Mouse (Mus musculus) liver, embryonic 14.5 days (tissue): ENCODE measurements at regions not wholly inside any gene's neighbourhood (a gene's known extent, or its start where the extent isn't known, plus 50 kb on each side); places are given as distances from the start of the nearest gene placed in this dataset.
A peak's percentile ranks its signal among the peaks of the same experiment; 100 is the strongest.

Experiments used
- ATAC-seq: fragments of 200-750 bp; cut with Nextera tagmentation; 2 replicates; pipeline ENCODE4 v1.8.0; 2017; ENCODE audit warnings: moderate number of reproducible peaks, mild to moderate bottlenecking, moderate library complexity; ENCODE audit not compliant: insufficient read depth
- DNase-seq, 3 experiments: peaks; one replicate each; pipeline ENCODE4 v3.0.0-alpha.2; 2012 to 2013; ENCODE audit warnings: low read depth in 3 of 3, low spot score in 3 of 3
- H3K27ac ChIP-seq: fragments of 300-500 bp; sonication (generic); 2 replicates; pipeline ENCODE4 v1.5.1; 2014; ENCODE audit warnings: moderate library complexity, mild to moderate bottlenecking, control low read depth, inconsistent platforms
- H3K27me3 ChIP-seq: fragments of 300-500 bp; sonication (generic); 2 replicates; pipeline ENCODE4 v1.6.1; 2014; ENCODE audit warnings: mild to moderate bottlenecking, low read length, moderate library complexity; ENCODE audit not compliant: control insufficient read depth, insufficient read depth
- H3K36me3 ChIP-seq: fragments of 300-500 bp; sonication (generic); replicated peaks from 2 replicates; pipeline ENCODE4 v1.6.1; 2014; ENCODE audit warnings: low read depth; ENCODE audit not compliant: control insufficient read depth, insufficient read depth
- H3K4me1 ChIP-seq, 2 experiments: fragments of 200-500 bp in 1 of 2; fragments of 300-500 bp in 1 of 2; sonication (generic) in 1 of 2; replicated peaks; 2 replicates each; pipeline ENCODE4 v1.6.1; 2012 to 2014; ENCODE audit warnings: antibody characterized with exemption in 1 of 2, inconsistent platforms in 1 of 2, low read length in 1 of 2; ENCODE audit not compliant: control insufficient read depth in 2 of 2, insufficient read depth in 2 of 2
- H3K4me2 ChIP-seq: fragments of 300-500 bp; sonication (generic); 2 replicates; pipeline ENCODE4 v1.6.1; 2014; ENCODE audit warnings: low read depth, mild to moderate bottlenecking, control low read depth, moderate library complexity
- H3K4me3 ChIP-seq, 2 experiments: fragments of 200-500 bp in 1 of 2; fragments of 300-500 bp in 1 of 2; sonication (generic) in 1 of 2; 2 replicates each; pipeline ENCODE4 v1.5.1; 2012 to 2014; ENCODE audit warnings: low read depth in 2 of 2, low read length in 2 of 2, mild to moderate bottlenecking in 2 of 2, control low read depth in 1 of 2, inconsistent platforms in 1 of 2, moderate library complexity in 1 of 2; ENCODE audit not compliant: insufficient read depth in 1 of 2
- H3K9ac ChIP-seq: fragments of 300-500 bp; sonication (generic); replicated peaks from 2 replicates; pipeline ENCODE4 v1.6.1; 2014; ENCODE audit warnings: mild to moderate bottlenecking, control low read depth, moderate library complexity
- H3K9me3 ChIP-seq: fragments of 300-500 bp; sonication (generic); 2 replicates; pipeline ENCODE4 v1.6.1; 2016; ENCODE audit warnings: low read length, mixed read lengths; ENCODE audit not compliant: control insufficient read depth
- CTCF ChIP-seq: IDR thresholded peaks from 2 replicates; pipeline ENCODE4 v1.5.1; 2016; ENCODE audit warnings: antibody characterized with exemption, low read depth, control low read depth
- EP300 ChIP-seq: IDR thresholded peaks from 2 replicates; pipeline ENCODE4 v1.6.1; 2016; ENCODE audit warnings: antibody characterized with exemption, low read depth
- WGBS: fragments of 180-500 bp; shearing (Covaris S2); extraction: QIAGEN DNeasy Blood & Tissue Kit; methylation state at CpG from one replicate; pipeline ENCODE4 v1.1.7; 2014; ENCODE audit not compliant: insufficient replicate concordance; 5-methylcytosine and 5-hydroxymethylcytosine counted together

DNA sequence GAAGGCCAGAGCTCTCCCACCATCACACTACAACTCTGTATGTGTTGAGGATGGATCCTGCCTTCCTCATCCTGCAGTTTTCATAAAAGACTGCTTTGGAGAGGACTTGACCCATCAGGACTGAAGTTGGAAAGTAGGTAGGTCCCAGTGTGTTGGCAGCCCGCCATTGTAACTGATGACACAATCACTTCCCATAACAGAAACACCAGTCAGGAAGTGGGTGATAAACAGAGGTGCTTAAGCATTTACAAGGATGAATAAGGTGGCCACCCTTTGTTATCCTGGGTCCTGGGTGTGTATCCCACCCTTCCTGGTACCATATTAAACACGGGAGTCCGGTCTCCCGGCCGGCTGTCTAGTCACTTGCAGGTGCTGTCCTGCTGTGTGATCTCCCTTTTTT is 118.3 kb downstream of the Snx10 start:
- Histone ChIP-seq H3K9me3 (no peaks in the 10 kb centered on the region), H3K9ac (no peak overlapping the region), H3K27me3 (no peaks in the 10 kb centered on the region), H3K27ac (no peak overlapping the region), H3K4me3 (no peak overlapping the region), H3K4me2 (no peak overlapping the region), H3K4me1 (peaks cover 0 to 8% of the 10 kb centered on the region in 2 experiments; a peak in 2 of 4 replicates), H3K36me3 (no peaks in the 10 kb centered on the region)
- ATAC-seq (no peak), DNase-seq (no peak)
- WGBS = 62% methylated on average over 5 of the region's 5 CpGs
- TF ChIP-seq CTCF (no peak), EP300 (no peak)

GRCm38 (mm10) chr6:51648813-51649212 is 125.1 kb downstream of the Snx10 start:
- Histone ChIP-seq H3K27ac (no peak overlapping the region), H3K9ac (no peak overlapping the region), H3K36me3 (no peaks in the 10 kb centered on the region), H3K4me2 (no peak overlapping the region), H3K4me1 (no peaks in the 10 kb centered on the region; a peak in 1 of 4 replicates), H3K9me3 (no peaks in the 10 kb centered on the region), H3K27me3 (no peaks in the 10 kb centered on the region), H3K4me3 (no peak overlapping the region)
- WGBS = 71% methylated on average over 7 of the region's 7 CpGs
- DNase-seq (no peak), ATAC-seq (no peak)
- TF ChIP-seq CTCF = no peak
- TF ChIP-seq EP300 = no peak

DNA sequence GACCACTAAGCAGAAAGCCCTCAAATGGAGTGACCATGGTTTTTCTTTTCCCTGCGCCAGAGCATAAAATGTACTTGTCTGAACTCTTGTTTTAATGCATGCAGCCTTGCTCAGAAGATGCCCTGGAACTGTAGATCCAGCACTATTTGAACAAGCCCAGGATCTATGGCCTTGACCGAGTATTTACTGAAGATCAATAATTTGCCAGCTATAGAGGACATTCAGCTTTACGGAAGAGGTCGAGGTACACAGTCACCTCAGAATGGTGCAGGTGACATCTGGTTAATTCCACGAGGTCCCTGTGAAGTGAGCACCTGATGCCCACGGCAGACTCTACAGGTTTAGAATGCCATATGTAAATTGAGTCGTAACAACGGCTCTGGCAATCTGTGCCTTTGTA is 130.1 kb downstream of the Snx10 start:
- Histone ChIP-seq H3K9ac (no peak overlapping the region), H3K4me2 (no peak overlapping the region), H3K36me3 (no peaks in the 10 kb centered on the region), H3K9me3 (no peaks in the 10 kb centered on the region), H3K27ac (no peak overlapping the region), H3K27me3 (no peaks in the 10 kb centered on the region), H3K4me3 (no peak overlapping the region), H3K4me1 (peaks cover 0 to 2% of the 10 kb centered on the region in 2 experiments; a peak in 2 of 4 replicates)
- DNase-seq (no peak), ATAC-seq (no peak)
- WGBS = 63% methylated on average over 8 of the region's 8 CpGs
- TF ChIP-seq EP300 (no peak), CTCF (no peak)

- Histone ChIP-seq H3K9me3 (no peaks in the 10 kb centered on the region), H3K27ac (no peak overlapping the region), H3K27me3 (no peaks in the 10 kb centered on the region), H3K36me3 (no peaks in the 10 kb centered on the region), H3K4me1 (peaks cover 0 to 2% of the 10 kb centered on the region in 2 experiments; a peak in 2 of 4 replicates), H3K4me3 (no peak overlapping the region), H3K9ac (no peak overlapping the region), H3K4me2 (no peak overlapping the region)
- DNase-seq (no peak), ATAC-seq (no peak)
- TF ChIP-seq CTCF = peak; percentile 54
- no peak for TF ChIP-seq EP300
- WGBS = 69% methylated on average over 4 of the region's 4 CpGs
Observed at GRCm38 (mm10) chr6:51654991-51655390, 131.3 kb downstream of the Snx10 start.

- Histone ChIP-seq H3K9me3 (no peaks in the 10 kb centered on the region), H3K36me3 (no peaks in the 10 kb centered on the region), H3K4me1 (peaks cover 0 to 2% of the 10 kb centered on the region in 2 experiments; a peak in 2 of 4 replicates), H3K9ac (no peak overlapping the region), H3K27ac (no peak overlapping the region), H3K4me3 (no peak overlapping the region), H3K4me2 (no peak overlapping the region), H3K27me3 (no peaks in the 10 kb centered on the region)
- no peak for TF ChIP-seq CTCF
- TF ChIP-seq EP300 = no peak
- DNase-seq = no peak
- ATAC-seq = no peak
- WGBS = 72% methylated on average over 7 of the region's 7 CpGs
Observed at GRCm38 (mm10) chr6:51656078-51656477, 132.4 kb downstream of the Snx10 start.
